ENCODE assay signal across 9 mouse cellular contexts in the genomic region with DNA sequence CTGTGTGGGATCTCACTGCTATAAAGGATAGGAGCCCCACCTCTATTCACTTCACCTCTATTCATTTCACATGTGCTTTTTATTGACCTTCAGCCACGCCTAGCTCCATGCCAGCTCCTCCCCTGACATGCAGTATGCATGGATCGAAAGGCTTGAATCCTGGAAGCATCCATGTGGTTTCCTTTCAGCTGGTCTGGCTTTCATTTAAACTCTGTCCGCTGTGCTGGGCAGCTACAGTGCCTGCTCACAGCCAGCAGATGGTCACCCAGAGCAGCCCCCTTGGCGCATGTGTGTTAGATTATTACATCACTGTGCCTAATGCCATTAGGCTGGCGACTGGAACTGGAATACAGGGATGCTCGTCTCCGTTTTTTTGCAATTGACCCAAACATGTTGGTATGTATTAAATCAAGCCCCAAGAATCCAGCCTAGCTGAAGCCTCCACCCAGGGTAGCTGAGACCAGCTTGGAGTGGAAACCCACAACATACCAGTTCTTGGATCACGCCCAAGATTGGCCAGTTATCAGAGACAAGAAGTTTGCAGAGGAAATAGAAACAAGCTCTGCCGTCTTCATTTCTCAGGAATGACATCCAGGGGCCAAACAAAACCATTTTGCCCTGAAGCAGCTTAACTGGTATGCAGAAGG.
DNase-seq lines count a peak whose midpoint lies in the region; ATAC-seq and TF ChIP-seq lines count a peak whose summit lies in the region.
"Had no signal": no experiment of that assay in that cellular context is flagged by ENCODE, and none has a peak within 500 bp of the region (broad histone marks: within the 10 kb centered on the region; RNA-seq: fewer than 3 reads in every experiment).

No protein-coding gene starts in this region.

- WGBS in heart, embryonic 15.5 days: 55% methylated on average over 9 of the region's 9 CpGs
- 39% methylated on average over 9 of the region's 9 CpGs for WGBS in lung, postnatal 0 days

- TF ChIP-seq CTCF in lung, postnatal 0 days (IDR thresholded peaks at IDR 0.05): peak; percentile 34

- no peak overlapping the region for H3K4me3 ChIP-seq in heart, embryonic 15.5 days
- H3K4me3 ChIP-seq in lung, postnatal 0 days (ENCODE audit: low read depth, low read length): no peak overlapping the region
- H3K4me3 ChIP-seq: megakaryocyte, embryonic 14.5 days had no signal

- H3K9ac ChIP-seq in heart, embryonic 15.5 days: no peak overlapping the region
- H3K9ac ChIP-seq in lung, postnatal 0 days (replicated peaks; ENCODE audit: low read depth): no peak overlapping the region

- peak; percentile 6 for DNase-seq in kidney, adult 9 months
- no peak for DNase-seq in kidney, postnatal 4 days
- DNase-seq in embryo, embryonic 11.5 days (ENCODE audit: low read depth, low spot score): peak; percentile 13
- no peak for DNase-seq in lung, postnatal 0 days (ENCODE audit: low spot score)
- DNase-seq in spleen, postnatal 36 days (ENCODE audit: low spot score in 2 of 2): no peak
- DNase-seq in gastrocnemius, postnatal 10 days: no peak
- DNase-seq in spleen, postnatal 4 days (ENCODE audit: low spot score in 2 of 2): no peak

- no peaks in the 10 kb centered on the region for H3K9me3 ChIP-seq in heart, embryonic 15.5 days (replicated peaks)
- H3K9me3 ChIP-seq in lung, postnatal 0 days (ENCODE audit: low read length): no peaks in the 10 kb centered on the region

- TF ChIP-seq EP300 in lung, postnatal 0 days (IDR thresholded peaks at IDR 0.05): no peak

- no peaks in the 10 kb centered on the region for H3K27me3 ChIP-seq in heart, embryonic 15.5 days
- no peaks in the 10 kb centered on the region for H3K27me3 ChIP-seq in lung, postnatal 0 days (replicated peaks; ENCODE audit: insufficient read depth, low read length)
- H3K27me3 ChIP-seq: megakaryocyte, embryonic 14.5 days had no signal

- ATAC-seq in heart, embryonic 15.5 days (replicated peaks; ENCODE audit: insufficient number of reproducible peaks, insufficient read depth, low FRiP score, low read depth): peak; percentile 64; the same call in 1 of the 2 replicates
- ATAC-seq in lung, postnatal 0 days: peak; percentile 76

- peak overlapping the region; percentile 7; the same call in 1 of the 2 replicates for H3K27ac ChIP-seq in heart, embryonic 15.5 days
- H3K27ac ChIP-seq in lung, postnatal 0 days (ENCODE audit: low read length): no peak overlapping the region

- no peaks in the 10 kb centered on the region for H3K36me3 ChIP-seq in heart, embryonic 15.5 days
- no peaks in the 10 kb centered on the region for H3K36me3 ChIP-seq in lung, postnatal 0 days (ENCODE audit: insufficient read depth, low read length)

- H3K4me2 ChIP-seq in heart, embryonic 15.5 days: no peak overlapping the region
- no peak overlapping the region for H3K4me2 ChIP-seq in lung, postnatal 0 days (replicated peaks; ENCODE audit: low read depth, low read length)

- peaks cover 9% of the 10 kb centered on the region for H3K4me1 ChIP-seq in heart, embryonic 15.5 days (replicated peaks)
- H3K4me1 ChIP-seq in lung, postnatal 0 days (ENCODE audit: insufficient read depth, low read depth, low read length): no peaks in the 10 kb centered on the region
- H3K4me1 ChIP-seq: megakaryocyte, embryonic 14.5 days had no signal

Comparison
In these comparisons a context has a peak if more than half of its experiments do, and no peak if none do; other contexts are left out.
1. DNase-seq: peak in kidney, adult 9 months (single experiment) and embryo, embryonic 11.5 days (single experiment); none in kidney, postnatal 4 days (0 of 2), lung, postnatal 0 days (single experiment), spleen, postnatal 36 days (0 of 2), gastrocnemius, postnatal 10 days (single experiment) and spleen, postnatal 4 days (0 of 2).